Mouse (Mus musculus): ENCODE data around the gene Nckap1l. TPM values are rescaled to one million over a fixed set of nuclear protein-coding genes. Genes with fewer than 3 reads are reported as not detected.

Nckap1l gene
- total RNA-seq (2023), result 100 to 1,000 TPM; 286 to 298 TPM

DNA sequence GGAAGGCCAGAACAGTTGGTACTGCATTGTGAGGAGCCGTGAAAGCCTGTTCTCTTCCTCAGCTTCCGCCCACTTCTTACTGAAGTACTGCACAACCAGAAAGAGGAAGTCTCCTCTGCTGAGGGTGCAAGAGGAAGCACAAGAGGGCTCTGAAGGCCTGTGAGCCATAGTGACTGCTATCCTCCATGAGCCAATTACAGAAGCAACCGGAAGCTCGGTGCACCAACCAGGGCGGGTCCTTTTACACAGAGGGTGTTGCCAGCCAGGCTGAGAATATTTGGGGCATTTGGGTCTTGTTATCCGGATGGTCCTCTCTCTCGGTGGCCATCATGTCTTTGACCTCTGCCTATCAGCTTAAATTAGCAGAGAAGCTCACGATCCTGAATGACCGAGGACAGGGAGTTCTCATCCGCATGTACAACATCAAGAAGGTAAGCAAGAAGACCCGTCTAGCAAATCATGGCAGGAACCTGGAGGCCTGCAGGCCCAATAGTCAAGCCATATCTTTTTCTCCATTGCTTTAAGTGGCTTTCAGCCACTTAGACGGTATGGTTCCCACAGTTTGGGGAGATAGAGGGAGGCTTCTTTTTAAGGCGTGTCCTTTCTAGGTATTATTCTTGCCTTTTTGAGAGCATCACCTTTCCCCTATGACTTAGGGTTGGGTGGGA lies at the start of gene Nckap1l:
Gene Nckap1l, plus strand, starts transcription at position 244 of the 668 bp plus-strand sequence.

DNA sequence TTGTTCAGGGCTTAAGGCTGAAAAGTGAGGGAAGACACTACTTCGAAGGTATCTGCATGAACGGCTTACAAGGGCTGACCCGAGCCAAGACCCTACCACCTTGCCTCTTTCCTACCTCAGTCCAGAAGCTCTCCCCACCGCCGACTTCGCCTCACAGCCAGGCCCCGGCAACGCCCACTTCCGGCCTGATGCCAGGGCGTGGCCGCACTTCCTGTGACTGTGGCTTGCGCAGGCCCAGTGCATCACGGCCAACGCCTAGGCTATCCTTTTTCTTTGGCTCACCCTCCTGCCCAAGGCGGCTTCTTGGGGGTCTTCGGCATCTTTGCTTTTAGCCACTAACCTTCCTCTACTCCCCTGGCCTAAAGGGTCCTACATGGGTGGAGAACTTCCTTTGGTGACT lies 23.4 kb upstream of the Nckap1l start, which contains the start of gene Gtsf1:
Gene Gtsf1, minus strand, starts transcription at position 230 of the 400 bp plus-strand sequence.

DNA sequence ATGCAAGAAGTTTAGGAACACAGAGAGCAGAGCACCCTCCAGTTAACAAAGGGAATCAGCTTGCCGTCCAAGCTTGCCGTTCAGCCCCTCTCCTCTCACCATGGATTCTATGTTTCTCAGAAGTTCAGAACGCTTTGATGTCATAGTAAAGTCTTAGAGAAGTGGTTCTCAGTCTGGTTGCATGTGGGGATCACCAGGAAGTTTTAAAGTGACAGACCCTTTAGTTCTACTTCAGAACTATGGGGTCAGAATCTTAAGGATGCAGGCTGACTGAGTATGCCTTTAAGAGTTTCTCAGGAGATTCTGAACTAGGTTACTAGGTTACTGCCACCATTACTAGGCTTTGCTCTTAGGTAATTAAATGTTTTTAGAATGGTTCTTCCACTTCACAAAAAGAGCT lies 5.2 kb upstream of the Nckap1l start, which contains the start of gene Gtsf2:
Gene Gtsf2, minus strand, starts transcription at position 101 of the 400 bp plus-strand sequence.

DNA sequence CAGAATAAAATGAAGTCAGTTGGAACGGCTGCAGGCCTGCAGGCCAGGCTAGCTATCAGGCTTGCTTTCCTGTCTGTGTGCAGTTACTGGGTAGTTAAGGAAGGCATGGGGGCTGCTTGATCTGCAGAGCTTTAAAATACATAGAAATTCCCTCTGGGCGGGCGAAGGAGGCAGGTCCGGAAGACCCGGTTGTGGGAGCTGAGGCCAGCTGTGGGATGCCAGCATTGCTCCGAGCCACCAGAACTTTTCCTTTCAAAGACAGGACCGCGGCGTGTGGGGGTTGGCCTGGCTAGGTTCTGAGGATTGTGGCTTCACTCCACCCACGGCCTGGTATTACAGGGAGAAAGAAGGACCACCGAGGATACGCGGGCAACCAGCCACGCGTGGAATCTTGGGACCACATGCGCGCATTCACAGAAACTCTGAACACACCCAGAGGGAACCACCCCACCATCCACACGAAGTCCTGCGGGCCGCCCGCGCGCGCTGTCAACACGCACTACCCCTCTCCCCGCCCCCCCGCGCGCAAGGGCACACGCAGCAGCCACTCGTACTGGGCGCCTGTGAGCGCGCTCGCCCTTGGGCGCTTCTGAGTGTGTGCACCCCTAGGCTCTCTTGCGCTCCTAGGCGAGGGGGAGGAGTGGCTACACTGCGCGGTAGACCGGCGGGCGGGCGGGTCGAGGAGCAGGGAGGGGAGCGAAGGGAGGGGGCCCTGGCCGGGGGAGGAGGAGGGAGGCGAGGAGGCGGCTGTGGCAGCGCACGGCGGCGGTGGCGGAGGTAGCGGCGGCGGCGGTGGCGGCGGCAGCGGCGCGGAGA lies 49.0 kb downstream of the Nckap1l start, which contains the start of gene Pde1b:
Gene Pde1b, plus strand, starts transcription at position 600 of the 816 bp plus-strand sequence.

DNA sequence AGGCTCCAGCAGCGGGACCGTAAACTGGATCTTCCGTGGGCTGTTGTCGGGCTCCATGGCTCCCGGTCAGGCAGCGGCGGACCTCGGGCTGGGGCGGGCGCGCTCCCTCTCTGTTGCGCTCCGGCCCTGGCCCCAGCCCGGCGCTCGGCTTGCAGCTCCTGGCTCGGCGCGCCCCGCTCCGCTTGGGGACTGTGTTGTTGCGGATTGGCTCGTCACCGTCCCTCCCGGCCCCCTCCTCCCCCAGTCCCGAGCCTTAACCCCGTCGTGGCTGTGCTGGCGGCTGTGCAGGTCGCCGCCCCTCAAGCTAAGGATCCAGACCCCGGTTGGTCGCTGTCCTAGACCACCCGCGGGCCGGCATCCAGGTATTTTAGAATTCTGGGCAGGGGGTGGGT lies 84.2 kb downstream of the Nckap1l start, which contains the start of gene Ppp1r1a:
Gene Ppp1r1a, minus strand, starts transcription at position 182 of the 392 bp plus-strand sequence.

Other genes with a start within 250 kb of the Nckap1l start
- 10 to 100 TPM; 38.5 to 38.9 TPM for gene Cbx5, start 214.0 kb upstream of the Nckap1l start, total RNA-seq (2023)
- gene Hnrnpa1, start 213.4 kb upstream of the Nckap1l start, total RNA-seq (2023), result 100 to 1,000 TPM; 216 to 267 TPM
- 100 to 1,000 TPM; 245 to 253 TPM for gene Nfe2, start 195.4 kb upstream of the Nckap1l start, total RNA-seq (2023)
- gene Copz1, start 181.1 kb upstream of the Nckap1l start, total RNA-seq (2023), result 100 to 1,000 TPM; 110 to 114 TPM
- gene Gpr84, start 143.2 kb upstream of the Nckap1l start, total RNA-seq (2023), result 10 to 100 TPM; 13.3 to 18.7 TPM
- 10 to 100 TPM; 28.2 to 34.9 TPM for gene Zfp385a, start 113.7 kb upstream of the Nckap1l start, total RNA-seq (2023)
- 10 to 100 TPM; 16.2 to 27.3 TPM for gene Itga5, start 87.0 kb upstream of the Nckap1l start, total RNA-seq (2023)
- gene Gtsf1, start 23.3 kb upstream of the Nckap1l start, total RNA-seq (2023), result 1 to 10 TPM; 1.4 TPM
- gene Gtsf2, start 5.3 kb upstream of the Nckap1l start, total RNA-seq (2023), result not detected
- gene Pde1b, start 49.2 kb downstream of the Nckap1l start, total RNA-seq (2023), result 10 to 100 TPM; 70.0 to 73.0 TPM
- gene Ppp1r1a, start 84.2 kb downstream of the Nckap1l start, total RNA-seq (2023), result not detected
- gene Glycam1, start 111.3 kb downstream of the Nckap1l start, total RNA-seq (2023), result not detected

All from neutrophil, adult 59 days (primary cell).